Mouse (Mus musculus): ENCODE results near the gene Dnah3.

DNA sequence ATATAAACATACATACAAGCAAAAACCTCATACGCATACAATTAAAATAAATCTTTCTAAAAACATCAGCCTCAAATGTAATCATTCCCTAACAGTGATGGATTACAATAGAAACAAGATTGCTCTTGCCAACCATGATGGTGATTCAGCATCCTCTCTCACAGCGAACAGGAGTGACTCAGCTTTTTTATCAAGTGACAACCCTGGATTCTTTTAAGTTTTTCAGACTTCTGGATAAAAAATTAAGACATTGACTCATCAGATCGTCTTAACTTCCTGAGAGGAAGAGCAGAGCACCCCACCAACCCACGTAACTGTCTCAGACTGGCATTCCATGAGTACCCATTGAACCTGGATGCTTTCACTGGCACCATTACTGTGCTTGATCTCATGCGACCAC lies 120.9 kb downstream of the Dnah3 start:
- TF ChIP-seq CTCF (IDR thresholded peaks at IDR 0.05; ENCODE audit: low read depth) (no peak), EP300 (IDR thresholded peaks at IDR 0.05; ENCODE audit: low read depth) (no peak)

All from liver, postnatal 0 days (tissue).